7 mouse cellular contexts compared by ENCODE assay signal in the genomic region with DNA sequence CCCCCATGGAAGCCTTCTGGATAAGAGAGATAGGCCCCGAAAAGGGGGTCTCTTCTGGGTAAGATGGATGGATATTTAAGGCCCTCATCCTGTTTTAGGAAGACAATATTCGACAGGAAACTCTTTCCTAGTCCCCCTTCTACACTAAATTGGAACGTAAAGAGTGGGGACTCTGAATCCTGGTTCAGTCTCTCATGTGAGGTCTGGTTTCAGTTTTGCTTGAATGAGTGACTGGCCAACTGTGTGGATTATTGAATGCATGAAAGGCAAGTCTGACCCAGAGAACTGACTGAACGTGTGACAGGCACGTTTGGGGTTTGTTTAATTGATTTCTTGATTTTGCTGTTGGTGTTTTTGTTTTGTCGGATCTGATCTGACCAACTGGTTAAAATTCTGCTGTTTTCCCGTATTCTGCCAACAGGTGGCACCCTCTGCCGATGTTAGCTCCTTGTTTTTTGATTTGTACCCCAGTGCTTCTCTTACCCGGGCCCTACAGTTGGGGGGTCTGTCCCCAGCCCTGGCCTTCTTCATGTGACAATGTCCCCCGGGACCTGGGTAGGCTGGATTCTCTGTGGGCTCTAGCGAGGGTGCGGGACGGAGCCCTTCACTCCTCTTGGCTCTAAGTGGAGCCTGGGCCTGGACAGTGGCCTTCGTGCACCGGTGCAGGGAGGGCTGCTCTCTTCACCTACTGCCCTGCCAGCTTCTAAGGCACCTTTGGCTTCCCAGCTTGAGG. TPM values are rescaled to one million over a fixed set of nuclear protein-coding genes. Genes with fewer than 3 reads are reported as not detected.
DNase-seq lines count a peak whose midpoint lies in the region; ATAC-seq lines count a peak whose summit lies in the region.

No protein-coding gene starts in this region.

- no peaks in the 10 kb centered on the region for H3K27me3 ChIP-seq in hindbrain, embryonic 15.5 days

- H3K4me2 ChIP-seq in hindbrain, embryonic 15.5 days: peak overlapping the region; percentile 55

- H3K9ac ChIP-seq in hindbrain, embryonic 15.5 days: 0 out of 2 replicates have a peak overlapping the region, but pooled peaks have one; percentile 9

- H3K36me3 ChIP-seq in hindbrain, embryonic 15.5 days: no peaks in the 10 kb centered on the region

- peak; percentile 75 for DNase-seq in adipocyte (ENCODE audit: low spot score)
- DNase-seq in cerebellum, postnatal 4 days (ENCODE audit: low spot score in 2 of 2): peak; percentile 52 to 74
- peak; percentile 31 for DNase-seq in gastrocnemius, adult 18-20 months (ENCODE audit: low spot score)
- DNase-seq in left cerebral cortex, adult 11 months (ENCODE audit: low spot score): peak; percentile 42
- DNase-seq in lung, postnatal 4 days: peak; percentile 26 to 71
- DNase-seq in right cerebral cortex, adult 2 months (ENCODE audit: low spot score in 2 of 2): peak; percentile 86 to 87

- WGBS in hindbrain, embryonic 15.5 days: 27% methylated on average over 15 of the region's 15 CpGs

- H3K4me1 ChIP-seq in hindbrain, embryonic 15.5 days (replicated peaks): peaks cover 3% of the 10 kb centered on the region; the same call in 1 of the 2 replicates

- H3K9me3 ChIP-seq in hindbrain, embryonic 15.5 days: no peaks in the 10 kb centered on the region

- peak; percentile 63; the same call in 1 of the 2 replicates for ATAC-seq in hindbrain, embryonic 15.5 days (ENCODE audit: low FRiP score, low read depth)

- H3K4me3 ChIP-seq in hindbrain, embryonic 15.5 days: peak overlapping the region; percentile 25; the same call in 1 of the 2 replicates

- no peak overlapping the region for H3K27ac ChIP-seq in hindbrain, embryonic 15.5 days (replicated peaks)

RNA-seq across cellular contexts. Expression of gene Rtraf, which starts 16.1 kb away (rescaled TPM):
- 10 to 100 TPM; 84.3 to 88.5 TPM for total RNA-seq in gastrocnemius, adult 18-20 months (2021)
- polyA plus RNA-seq in hindbrain, embryonic 15.5 days (2015; fragmentation: Nextera tagmentation; extraction: Ambion mirVana): 145 and 161 TPM in 2 replicates

Comparison
In these comparisons a context has a peak if more than half of its experiments do, and no peak if none do; other contexts are left out.
1. DNase-seq: peak in every context shown above with its lines; median percentile 86 in right cerebral cortex, adult 2 months; 75 in adipocyte; 63 in cerebellum, postnatal 4 days; 48 in lung, postnatal 4 days; 42 in left cerebral cortex, adult 11 months; 31 in gastrocnemius, adult 18-20 months.